Mouse (Mus musculus) stomach, postnatal 0 days (tissue): ENCODE data around the gene Vac14. TPM values are rescaled to one million over a fixed set of nuclear protein-coding genes. Genes with fewer than 3 reads are reported as not detected.

ENCODE experiments used
- ATAC-seq: fragments of 200-750 bp; cut with Nextera tagmentation; 2 replicates; pipeline ENCODE4 v1.8.0; 2017; ENCODE audit not compliant: low FRiP score, low TSS enrichment
- DNase-seq: peaks from one replicate; pipeline ENCODE4 v3.0.0-alpha.2; 2016; ENCODE audit warnings: low spot score
- H3K27ac ChIP-seq: fragments of 300-500 bp; sonication (generic); replicated peaks from 2 replicates; pipeline ENCODE4 v1.5.1; 2014; ENCODE audit warnings: mild to moderate bottlenecking, control low read depth
- H3K27me3 ChIP-seq: fragments of 300-500 bp; sonication (generic); 2 replicates; pipeline ENCODE4 v1.6.1; 2014; ENCODE audit warnings: low read length; ENCODE audit not compliant: control insufficient read depth, insufficient read depth
- H3K36me3 ChIP-seq: fragments of 300-500 bp; sonication (generic); 2 replicates; pipeline ENCODE4 v1.6.1; 2014; ENCODE audit warnings: low read length, mixed read lengths; ENCODE audit not compliant: control insufficient read depth, insufficient read depth
- H3K4me1 ChIP-seq: fragments of 300-500 bp; sonication (generic); replicated peaks from 2 replicates; pipeline ENCODE4 v1.6.1; 2014; ENCODE audit warnings: antibody characterized with exemption; ENCODE audit not compliant: control insufficient read depth, insufficient read depth
- H3K4me2 ChIP-seq: fragments of 300-500 bp; sonication (generic); replicated peaks from 2 replicates; pipeline ENCODE4 v1.6.1; 2014; ENCODE audit warnings: low read depth, mild to moderate bottlenecking, control low read depth, moderate library complexity
- H3K4me3 ChIP-seq: fragments of 300-500 bp; sonication (generic); 2 replicates; pipeline ENCODE4 v1.5.1; 2014; ENCODE audit warnings: low read depth, low read length, control low read depth
- H3K9ac ChIP-seq: fragments of 300-500 bp; sonication (generic); 2 replicates; pipeline ENCODE4 v1.6.1; 2014; ENCODE audit warnings: mild to moderate bottlenecking, low read length, control low read depth, mixed read lengths
- H3K9me3 ChIP-seq: fragments of 300-500 bp; sonication (generic); 2 replicates; pipeline ENCODE4 v1.6.1; 2016; ENCODE audit warnings: low read length; ENCODE audit not compliant: control insufficient read depth
- CTCF ChIP-seq: IDR thresholded peaks from 2 replicates; pipeline ENCODE4 v1.5.1; 2016; ENCODE audit warnings: antibody characterized with exemption, low read depth, mild to moderate bottlenecking, moderate library complexity
- EP300 ChIP-seq: optimal IDR thresholded peaks from 2 replicates; pipeline ENCODE3; 2016; ENCODE audit warnings: antibody characterized with exemption
- WGBS: fragments of 180-500 bp; shearing (Covaris S2); extraction: QIAGEN DNeasy Blood & Tissue Kit; methylation state at CpG from one replicate; pipeline ENCODE4 v1.1.7; 2014; 5-methylcytosine and 5-hydroxymethylcytosine counted together
- polyA plus RNA-seq: library from polyadenylated mRNA; unstranded; fragments of >200 nt; fragmentation: Nextera tagmentation; extraction: Ambion mirVana; gene quantifications from 2 replicates; pipeline ENCODE4 v1.2.1, GENCODE M21; 2015

Gene Vac14
- polyA plus RNA-seq, 1 experiment from 2014 or later, result 7.7 TPM

DNA sequence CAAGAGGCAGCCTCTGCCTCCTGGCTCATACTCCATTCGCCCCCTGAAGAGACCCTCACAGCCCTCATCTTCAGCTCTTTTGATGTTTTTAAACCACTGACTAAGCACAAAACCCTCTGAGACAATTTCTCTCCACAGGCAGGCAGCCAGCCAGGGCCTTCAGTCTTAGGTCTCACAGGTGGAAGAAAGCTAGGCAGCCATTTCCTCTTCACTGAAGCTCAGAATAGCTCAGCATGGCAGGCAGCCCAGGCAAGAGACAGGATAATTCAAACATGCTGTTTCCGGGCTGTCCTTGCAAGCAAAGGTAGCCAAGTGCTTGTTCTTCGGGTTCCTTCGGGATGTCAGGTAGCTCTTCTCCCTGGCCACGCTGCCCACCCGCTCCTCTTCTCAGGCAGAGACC is 52.9 kb downstream of the Vac14 start:
- Histone ChIP-seq H3K4me3 (no peak overlapping the region), H3K4me2 (no peak overlapping the region), H3K4me1 (no peaks in the 10 kb centered on the region), H3K9ac (no peak overlapping the region), H3K27ac (peak overlapping the region; percentile 35; the same call in 1 of the 2 replicates), H3K36me3 (peaks cover 4% of the 10 kb centered on the region), H3K9me3 (no peaks in the 10 kb centered on the region), H3K27me3 (no peaks in the 10 kb centered on the region)
- TF ChIP-seq EP300 (no peak), CTCF (0 out of 2 replicates have a peak, but pooled peaks have one; percentile 2)
- ATAC-seq, result no peak
- DNase-seq, result no peak
- 67% methylated on average over 6 of the region's 6 CpGs for WGBS

DNA sequence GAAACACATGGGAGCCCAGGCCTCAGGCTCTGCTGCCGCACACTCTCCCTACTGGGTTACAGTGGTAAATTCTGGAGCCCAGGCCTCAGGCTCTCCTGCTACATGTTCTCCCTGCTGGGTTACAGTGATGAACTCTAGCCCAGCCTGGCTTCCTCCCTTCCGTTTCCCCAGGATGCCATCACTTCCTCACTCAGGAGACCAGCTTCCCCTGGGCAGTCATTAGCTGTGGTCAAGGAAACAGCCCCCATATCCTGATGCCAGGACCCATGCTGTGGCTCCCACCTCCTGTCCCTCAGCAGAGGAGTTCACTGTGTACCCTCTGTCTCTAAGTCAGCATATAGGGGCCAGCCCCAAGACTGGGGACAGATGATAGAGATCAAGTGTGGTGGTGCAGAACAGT is 53.7 kb downstream of the Vac14 start:
- H3K27me3 ChIP-seq, result no peaks in the 10 kb centered on the region
- H3K27ac ChIP-seq, result 0 out of 2 replicates have a peak overlapping the region, but pooled peaks have one; percentile 35
- TF ChIP-seq CTCF (no peak), EP300 (no peak)
- 91% methylated on average over 2 of the region's 2 CpGs for WGBS
- no peak overlapping the region for H3K4me2 ChIP-seq
- H3K4me1 ChIP-seq, result no peaks in the 10 kb centered on the region
- peaks cover 6% of the 10 kb centered on the region for H3K36me3 ChIP-seq
- H3K4me3 ChIP-seq, result no peak overlapping the region
- no peaks in the 10 kb centered on the region for H3K9me3 ChIP-seq
- H3K9ac ChIP-seq, result no peak overlapping the region
- no peak for ATAC-seq
- DNase-seq, result no peak

DNA sequence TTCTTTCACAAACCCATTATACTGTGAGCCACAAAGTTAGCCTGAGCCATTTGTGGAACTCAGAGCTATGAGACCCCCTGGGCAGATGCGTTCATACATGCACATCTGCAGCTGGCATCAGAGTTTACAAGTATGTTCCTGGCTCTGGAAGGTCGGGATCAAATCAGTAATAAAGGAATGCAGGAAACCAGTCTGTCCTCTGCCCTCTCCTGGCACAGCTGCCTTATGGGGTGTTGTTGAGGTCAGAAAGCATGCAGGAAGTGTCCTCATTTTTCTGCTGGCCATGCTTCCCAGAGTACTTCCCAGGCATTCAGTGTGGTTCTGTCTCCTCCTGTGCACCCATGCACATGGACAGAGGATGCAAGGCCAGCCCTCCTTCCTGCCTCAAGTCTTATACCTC is 54.8 kb downstream of the Vac14 start:
- H3K4me1 ChIP-seq, result no peaks in the 10 kb centered on the region
- WGBS, result 74% methylated on average over 2 of the region's 2 CpGs
- H3K9ac ChIP-seq, result no peak overlapping the region
- DNase-seq, result no peak
- peaks cover 6% of the 10 kb centered on the region for H3K36me3 ChIP-seq
- no peak overlapping the region for H3K27ac ChIP-seq
- H3K9me3 ChIP-seq, result no peaks in the 10 kb centered on the region
- H3K4me3 ChIP-seq, result no peak overlapping the region
- ATAC-seq, result no peak
- H3K27me3 ChIP-seq, result no peaks in the 10 kb centered on the region
- H3K4me2 ChIP-seq, result no peak overlapping the region
- no peak for TF ChIP-seq EP300
- TF ChIP-seq CTCF, result no peak

DNA sequence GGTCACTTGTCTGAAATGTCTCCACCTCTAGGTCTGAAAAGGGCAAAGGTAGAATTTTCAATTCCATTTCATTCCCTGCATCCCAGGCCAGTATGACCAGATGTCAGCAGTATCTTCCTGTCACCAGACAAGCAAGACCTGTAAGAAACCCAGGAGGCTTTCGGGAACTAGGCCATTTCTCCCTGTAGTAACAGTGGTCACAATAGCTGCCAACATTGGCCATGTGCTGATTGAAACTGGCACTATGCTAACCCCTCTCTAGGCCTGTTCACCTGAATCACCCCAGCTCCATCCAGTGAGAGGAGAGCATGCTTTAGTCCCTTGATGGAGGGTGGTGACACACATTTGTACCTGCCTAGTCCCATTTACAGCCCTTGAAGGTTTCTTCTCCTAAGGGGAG is 56.2 kb downstream of the Vac14 start:
- Histone ChIP-seq H3K4me3 (no peak overlapping the region), H3K27ac (no peak overlapping the region), H3K9ac (no peak overlapping the region), H3K36me3 (peaks cover 9% of the 10 kb centered on the region), H3K4me1 (no peaks in the 10 kb centered on the region), H3K4me2 (no peak overlapping the region), H3K9me3 (no peaks in the 10 kb centered on the region), H3K27me3 (no peaks in the 10 kb centered on the region)
- no peak for TF ChIP-seq EP300
- ATAC-seq, result no peak
- DNase-seq, result no peak
- WGBS, result 100% methylated on average over 1 of the region's 1 CpGs

DNA sequence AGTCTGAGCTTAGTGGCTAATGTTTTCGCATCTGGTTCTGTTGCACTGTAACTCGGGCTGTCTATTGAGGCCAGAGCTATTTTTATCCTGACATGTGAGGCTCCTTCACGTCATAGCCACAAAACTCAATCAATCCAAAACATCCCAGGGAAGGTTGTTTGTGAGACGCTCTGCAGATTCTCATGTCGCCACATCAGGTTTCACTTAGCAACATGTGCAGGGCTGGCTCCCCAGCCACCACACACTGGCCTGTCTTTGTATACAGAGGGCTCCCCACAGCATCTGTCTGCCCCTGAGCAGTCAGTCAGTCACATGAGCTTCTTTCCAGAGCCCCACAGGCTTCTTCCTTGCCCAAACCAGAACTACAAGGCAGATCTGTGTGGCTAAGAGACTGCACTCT is 58.3 kb downstream of the Vac14 start:
- H3K27ac ChIP-seq, result peak overlapping the region; percentile 1; the same call in 1 of the 2 replicates
- no peaks in the 10 kb centered on the region for H3K27me3 ChIP-seq
- ATAC-seq (peak; percentile 68; the same call in 1 of the 2 replicates), DNase-seq (no peak)
- no peaks in the 10 kb centered on the region for H3K9me3 ChIP-seq
- no peak overlapping the region for H3K9ac ChIP-seq
- H3K4me3 ChIP-seq, result no peak overlapping the region
- H3K4me2 ChIP-seq, result no peak overlapping the region
- no peaks in the 10 kb centered on the region for H3K4me1 ChIP-seq
- H3K36me3 ChIP-seq, result peaks cover 9% of the 10 kb centered on the region
- WGBS, result 60% methylated on average over 5 of the region's 5 CpGs
- TF ChIP-seq EP300, result no peak
- TF ChIP-seq CTCF, result no peak

DNA sequence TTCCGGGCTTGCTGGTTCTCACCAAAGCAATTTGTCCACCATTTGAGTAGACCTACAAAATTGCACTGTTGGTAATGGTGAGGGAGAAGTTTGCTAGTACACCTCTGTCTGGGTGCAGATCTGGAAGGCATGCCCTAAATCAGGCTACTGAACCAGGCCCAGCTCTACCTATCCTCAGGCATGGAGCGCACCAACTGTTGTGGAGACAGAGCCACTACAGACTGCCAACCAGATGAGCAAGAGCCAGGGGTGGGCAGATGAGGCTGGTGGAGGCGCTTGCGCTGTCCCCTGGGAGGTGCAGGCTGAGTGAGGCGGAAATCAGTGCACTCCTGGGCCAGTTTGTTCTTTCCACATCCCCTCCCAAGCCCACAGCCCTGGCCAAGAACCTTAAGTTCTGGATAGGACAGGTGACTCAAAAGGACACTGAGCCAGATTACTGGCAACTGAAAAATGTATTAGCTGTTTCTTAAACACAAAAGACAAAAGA is 58.8 kb downstream of the Vac14 start:
- Histone ChIP-seq H3K4me3 (no peak overlapping the region), H3K4me1 (no peaks in the 10 kb centered on the region), H3K27me3 (no peaks in the 10 kb centered on the region), H3K9ac (no peak overlapping the region), H3K27ac (peak overlapping the region; percentile 1; the same call in 1 of the 2 replicates), H3K4me2 (no peak overlapping the region), H3K36me3 (peaks cover 9% of the 10 kb centered on the region), H3K9me3 (no peaks in the 10 kb centered on the region)
- 94% methylated on average over 5 of the region's 5 CpGs for WGBS
- TF ChIP-seq EP300 (no peak), CTCF (no peak)
- ATAC-seq, result no peak
- DNase-seq, result no peak
